Mouse (Mus musculus) T-helper 1 cell (primary cell): ENCODE measurements around the gene Tmem274.

Experiments used
- in situ Hi-C: fragments of 300-600 bp; cut with MboI, MseI; formaldehyde crosslinking; loops from one replicate; pipeline ENCODE4 v1.15.1; 2025; ENCODE audit warnings: high pct_unique_total_duplicates

The Tmem274 gene

GRCm38 (mm10) chr4:149469557-149469956, 7.6 kb upstream of the Tmem274 start:
- in situ Hi-C loops = no loop called here

GRCm38 (mm10) chr4:149475096-149475495, 2.1 kb upstream of the Tmem274 start:
- in situ Hi-C loops = no loop called here

- in situ Hi-C loops = no loop called here
These were observed 7.4 kb downstream of the Tmem274 start for GRCm38 (mm10) chr4:149484566-149484965.

GRCm38 (mm10) chr4:149485053-149485824, 8.1 kb downstream of the Tmem274 start, which contains the start of the genes Nmnat1 and Lzic:
Gene Nmnat1, minus strand, starts transcription at chr4:149485202.
Gene Lzic, plus strand, starts transcription at chr4:149485229.
- in situ Hi-C loops = no loop called here

GRCm38 (mm10) chr4:149485825-149486206, 8.6 kb downstream of the Tmem274 start:
- in situ Hi-C loops = no loop called here

- in situ Hi-C loops = no loop called here
These were observed 10.6 kb downstream of the Tmem274 start for GRCm38 (mm10) chr4:149487729-149488128.

GRCm38 (mm10) chr4:149489415-149490240, 12.4 kb downstream of the Tmem274 start:
- in situ Hi-C loops = no loop called here

- in situ Hi-C loops = no loop called here
These were observed 14.0 kb downstream of the Tmem274 start for GRCm38 (mm10) chr4:149491151-149491550.

- in situ Hi-C loops = no loop called here
These were observed 19.4 kb downstream of the Tmem274 start for GRCm38 (mm10) chr4:149496612-149497011.

- in situ Hi-C loops = no loop called here
These were observed 21.7 kb downstream of the Tmem274 start for GRCm38 (mm10) chr4:149498901-149499300.

GRCm38 (mm10) chr4:149499790-149500189, 22.6 kb downstream of the Tmem274 start:
- in situ Hi-C loops = no loop called here

- in situ Hi-C loops = no loop called here
These were observed 27.2 kb downstream of the Tmem274 start for GRCm38 (mm10) chr4:149504363-149504762.

- in situ Hi-C loops = no loop called here
These were observed 27.7 kb downstream of the Tmem274 start for GRCm38 (mm10) chr4:149504858-149505257.

GRCm38 (mm10) chr4:149505261-149505967, 28.2 kb downstream of the Tmem274 start:
- in situ Hi-C loops = no loop called here

GRCm38 (mm10) chr4:149506904-149507303, 29.7 kb downstream of the Tmem274 start:
- in situ Hi-C loops = no loop called here

- in situ Hi-C loops = no loop called here
These were observed 34.1 kb downstream of the Tmem274 start for GRCm38 (mm10) chr4:149511221-149511646.

- in situ Hi-C loops = no loop called here
These were observed 34.9 kb downstream of the Tmem274 start for GRCm38 (mm10) chr4:149512072-149512471.

- in situ Hi-C loops = no loop called here
These were observed 38.5 kb downstream of the Tmem274 start for GRCm38 (mm10) chr4:149515706-149516105.

- in situ Hi-C loops = no loop called here
These were observed 40.7 kb downstream of the Tmem274 start, which contains the start of gene Ctnnbip1 for GRCm38 (mm10) chr4:149517868-149518340. Gene Ctnnbip1, plus strand, starts transcription at chr4:149518236.

- in situ Hi-C loops = no loop called here
These were observed 41.4 kb downstream of the Tmem274 start for GRCm38 (mm10) chr4:149518351-149519220.

GRCm38 (mm10) chr4:149521258-149521657, 44.1 kb downstream of the Tmem274 start:
- in situ Hi-C loops = no loop called here
